Mouse (Mus musculus): ENCODE measurements around the gene Ofd1.

Gene Ofd1

DNA sequence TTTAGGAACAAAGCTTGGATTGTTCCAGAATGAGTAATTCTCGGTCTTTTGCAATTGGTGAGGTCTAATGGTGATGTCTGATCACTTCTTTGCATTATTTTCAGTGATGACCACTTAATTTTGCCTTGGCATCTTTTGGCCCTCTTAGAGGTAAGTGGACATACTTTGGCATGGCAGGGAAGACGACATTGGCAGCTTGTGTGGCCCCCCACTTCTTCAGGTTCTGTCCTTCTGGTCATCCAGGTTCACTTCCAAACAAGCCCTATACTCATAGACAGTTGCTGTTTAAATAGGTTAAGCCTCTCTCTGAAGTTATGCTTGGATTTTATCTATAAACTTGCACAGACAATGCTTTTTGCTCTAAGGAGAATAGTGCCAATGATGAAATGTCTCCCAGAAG is 81.5 kb downstream of the Ofd1 start:
- no peak for DNase-seq

DNA sequence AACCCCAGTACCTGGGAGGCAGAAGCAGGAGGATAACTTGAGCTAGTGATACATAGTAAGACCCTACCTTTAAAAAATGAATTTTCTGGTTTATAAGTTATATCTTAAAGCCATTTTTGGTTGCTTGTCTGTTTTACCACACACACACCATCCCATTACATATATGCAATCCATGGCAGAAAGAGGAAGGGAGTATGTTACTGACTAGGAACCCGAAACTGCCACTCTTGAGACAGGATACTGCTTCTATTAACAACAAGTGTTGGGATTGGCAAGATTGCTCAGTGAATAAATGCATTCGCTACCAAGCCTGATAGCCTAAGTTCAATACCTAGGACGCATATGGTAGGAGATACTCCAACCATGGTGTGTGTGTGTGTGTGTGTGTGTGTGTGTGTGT is 84.2 kb downstream of the Ofd1 start:
- DNase-seq = no peak

DNA sequence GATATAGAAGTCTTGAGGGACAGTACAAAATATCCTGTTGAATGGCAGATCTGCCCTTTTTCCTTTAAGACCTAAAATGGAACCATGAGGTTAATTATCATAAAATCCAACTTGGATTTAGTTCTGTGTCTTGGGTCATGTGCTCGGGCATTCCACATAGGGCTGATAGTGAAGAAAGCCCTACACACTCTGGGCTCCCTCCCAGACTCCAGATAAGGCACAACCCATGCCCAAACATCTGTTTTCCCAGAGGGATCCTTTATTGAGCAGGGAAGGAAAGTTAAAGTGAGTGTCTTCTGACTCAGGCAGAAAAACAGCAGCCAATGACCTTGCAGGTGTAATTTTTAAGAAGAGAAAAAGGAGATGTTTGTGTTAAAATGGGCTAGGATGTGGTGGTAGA is 85.6 kb downstream of the Ofd1 start:
- no peak for DNase-seq

DNA sequence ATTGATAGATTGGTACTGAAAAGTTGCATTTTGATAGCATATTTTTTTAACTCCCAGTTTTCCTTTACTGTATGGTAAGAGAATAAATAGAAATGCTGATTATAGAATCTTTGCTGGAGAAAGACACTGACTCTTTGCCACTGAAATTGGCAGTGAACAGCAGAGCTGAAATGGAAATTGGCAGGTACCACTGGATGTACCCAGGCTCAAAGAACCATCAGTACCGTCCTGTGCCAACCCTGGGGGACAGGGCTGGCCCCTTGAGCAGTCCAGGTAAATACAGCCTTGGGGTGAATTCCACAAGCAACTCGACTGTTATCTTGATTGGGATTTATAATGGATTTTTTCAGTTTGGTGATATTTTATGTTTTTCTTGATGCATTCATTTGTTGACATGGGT is 87.1 kb downstream of the Ofd1 start:
- DNase-seq = no peak

DNA sequence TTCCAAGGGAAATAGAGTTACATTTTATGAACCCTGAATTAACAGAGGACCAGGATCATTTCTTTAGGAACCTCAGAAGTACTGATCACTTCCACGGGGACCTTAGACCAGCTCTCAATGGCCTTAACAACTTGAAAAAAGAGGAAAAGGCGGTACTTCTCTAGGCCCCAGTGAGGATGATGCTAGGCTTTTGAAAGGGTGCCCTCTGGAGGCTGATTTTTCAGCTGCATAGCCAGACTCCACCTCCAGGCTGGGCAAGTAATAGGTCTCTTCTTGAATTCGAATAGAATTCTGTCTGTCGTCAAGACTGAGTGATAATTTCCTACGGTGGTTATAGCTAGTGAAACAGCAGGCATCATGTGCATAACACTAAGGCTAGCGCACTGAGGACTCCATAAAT is 88.7 kb downstream of the Ofd1 start:
- peak; percentile 58 for DNase-seq

DNA sequence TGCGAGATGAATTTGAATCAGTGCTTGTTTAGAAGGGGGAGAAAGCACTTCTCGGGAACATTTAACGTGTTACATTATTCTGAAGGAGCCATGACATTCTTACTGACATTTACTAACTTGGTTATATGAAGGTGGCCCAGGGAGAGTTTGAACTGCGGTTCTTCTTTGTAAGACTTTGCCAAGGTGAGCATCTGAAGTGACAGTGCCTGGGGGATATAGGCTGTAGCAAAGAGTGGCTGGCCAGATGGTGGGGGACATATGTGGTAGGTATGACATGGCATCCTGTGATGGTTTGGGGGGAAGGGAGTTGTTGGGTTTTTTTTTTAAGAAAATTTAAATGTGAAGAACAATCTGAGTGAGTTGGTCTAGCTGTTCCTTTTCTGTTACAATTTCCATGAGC is 91.9 kb downstream of the Ofd1 start:
- no peak for DNase-seq

DNA sequence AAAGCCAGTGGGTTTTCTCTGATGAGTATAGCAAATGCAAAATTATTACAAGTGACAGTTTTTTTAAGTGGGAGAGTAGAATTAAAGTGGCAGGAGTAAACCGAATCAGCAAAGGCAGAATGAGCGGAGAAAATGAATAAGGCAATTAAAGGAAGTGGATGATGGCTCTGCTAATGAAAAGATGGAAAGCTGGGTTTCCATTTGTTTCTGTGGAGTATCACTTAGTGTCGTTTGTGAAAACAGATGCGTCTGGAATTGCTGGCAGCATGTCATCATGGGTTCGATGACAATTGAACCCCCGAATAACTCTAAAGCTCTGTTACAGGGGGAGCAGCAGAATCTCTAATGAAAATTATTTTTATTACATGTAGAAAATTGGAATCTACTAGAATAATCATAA is 92.4 kb downstream of the Ofd1 start:
- DNase-seq = no peak

DNA sequence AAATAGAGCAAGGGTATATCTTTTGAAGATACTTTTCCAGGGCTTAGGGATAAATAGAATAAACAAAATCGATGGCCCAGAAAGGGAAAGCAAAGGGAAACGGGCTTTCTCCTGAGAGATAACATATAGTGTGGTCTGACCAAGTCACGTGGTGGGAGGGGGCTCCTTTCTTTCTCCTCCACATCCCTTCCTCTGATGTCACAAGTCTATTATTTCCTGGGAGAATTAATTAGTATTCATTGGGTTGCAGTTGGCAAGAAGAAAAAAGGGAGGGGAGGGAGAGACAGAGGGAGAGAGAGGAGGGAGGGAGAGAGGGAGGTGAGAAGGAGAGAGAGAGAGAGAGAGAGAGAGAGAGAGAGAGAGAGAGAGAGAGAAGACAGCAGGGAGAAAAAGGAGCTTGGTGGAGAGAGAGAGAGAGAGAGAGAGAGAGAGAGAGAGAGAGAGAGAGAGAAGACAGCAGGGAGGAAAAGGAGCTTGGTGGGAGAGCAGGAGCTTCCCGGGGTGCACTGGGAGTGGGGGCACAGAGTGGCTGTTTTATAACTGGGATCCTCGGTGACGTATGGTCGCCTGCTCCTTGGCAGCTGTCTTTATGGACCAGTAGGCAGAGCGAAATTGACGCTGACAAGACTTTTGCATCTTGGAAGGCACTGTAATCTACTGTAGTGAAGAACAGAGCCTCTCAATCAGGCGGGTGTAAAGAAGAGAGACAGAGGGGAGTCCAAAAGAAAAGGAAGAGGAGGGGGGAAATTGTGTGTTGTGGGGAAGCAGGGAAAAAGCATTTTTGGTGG is 96.1 kb downstream of the Ofd1 start:
- DNase-seq = no peak

DNA sequence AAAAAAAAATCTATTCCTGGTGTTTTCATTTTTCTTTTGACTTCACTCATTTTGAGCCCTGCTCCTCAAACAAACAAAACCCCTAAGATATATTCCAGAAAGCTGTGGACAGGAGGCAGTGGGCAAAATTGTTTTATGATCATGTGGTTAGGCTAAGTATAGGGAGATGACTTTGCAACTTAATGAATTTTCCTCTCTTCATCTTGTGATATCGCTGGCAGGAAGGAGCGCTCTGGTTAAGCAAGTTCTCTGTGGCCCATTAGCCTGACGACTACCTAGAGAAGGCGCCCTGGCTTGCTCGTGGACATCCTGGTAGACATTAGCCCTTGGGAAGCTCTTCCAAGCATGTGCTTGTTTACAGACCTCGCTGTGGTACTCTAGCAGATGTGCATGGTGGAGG is 98.7 kb downstream of the Ofd1 start:
- no peak for DNase-seq

Data from thymus, postnatal 25 days (tissue).